Mouse (Mus musculus): ENCODE measurements around the gene Pga5. TPM values are rescaled to one million over a fixed set of nuclear protein-coding genes. Genes with fewer than 3 reads are reported as not detected.
A peak's percentile ranks its signal among the peaks of the same experiment; 100 is the strongest.

Pga5 gene
- polyA plus RNA-seq, 1 experiment: not detected

GRCm38 (mm10) chr19:10693926-10694682, 16.2 kb upstream of the Pga5 start:
- TF ChIP-seq POLR2A (IDR thresholded peaks at IDR 0.05; ENCODE audit: insufficient read depth, low read depth, low read length) (no peak), CTCF (IDR thresholded peaks at IDR 0.05; ENCODE audit: insufficient read depth, low read depth, low read length) (no peak)

GRCm38 (mm10) chr19:10692361-10692760, 14.5 kb upstream of the Pga5 start:
- H3K4me1 ChIP-seq (ENCODE audit: control insufficient read depth, insufficient read depth, low read length): peaks cover 5% of the 10 kb centered on the region; the same call in 1 of the 2 replicates
- WGBS: 85% methylated on average over 4 of the region's 4 CpGs
- H3K27ac ChIP-seq (ENCODE audit: insufficient read depth, low read depth, low read length): no peak overlapping the region
- TF ChIP-seq CTCF (IDR thresholded peaks at IDR 0.05; ENCODE audit: insufficient read depth, low read depth, low read length) (no peak), POLR2A (IDR thresholded peaks at IDR 0.05; ENCODE audit: insufficient read depth, low read depth, low read length) (no peak)
- H3K4me3 ChIP-seq (ENCODE audit: insufficient read depth, low read depth, low read length): no peak overlapping the region

More at GRCm38 (mm10) chr19:10693926-10694682, 16.2 kb upstream of the Pga5 start:
- Histone ChIP-seq H3K4me1 (ENCODE audit: control insufficient read depth, insufficient read depth, low read length) (peaks cover 4% of the 10 kb centered on the region; the same call in 1 of the 2 replicates), H3K27ac (ENCODE audit: insufficient read depth, low read depth, low read length) (no peak overlapping the region), H3K4me3 (ENCODE audit: insufficient read depth, low read depth, low read length) (no peak overlapping the region)
- WGBS: 88% methylated on average over 10 of the region's 10 CpGs

- H3K27ac ChIP-seq (ENCODE audit: insufficient read depth, low read depth, low read length): no peak overlapping the region
- 80% methylated on average over 3 of the region's 3 CpGs for whole genome bisulfite sequencing
- TF ChIP-seq POLR2A (IDR thresholded peaks at IDR 0.05; ENCODE audit: insufficient read depth, low read depth, low read length) (no peak), CTCF (IDR thresholded peaks at IDR 0.05; ENCODE audit: insufficient read depth, low read depth, low read length) (no peak)
- peaks cover 5% of the 10 kb centered on the region; the same call in 1 of the 2 replicates for H3K4me1 ChIP-seq (ENCODE audit: control insufficient read depth, insufficient read depth, low read length)
- no peak overlapping the region for H3K4me3 ChIP-seq (ENCODE audit: insufficient read depth, low read depth, low read length)
Observed at GRCm38 (mm10) chr19:10691660-10692059, 13.8 kb upstream of the Pga5 start.

GRCm38 (mm10) chr19:10691121-10691520, 13.2 kb upstream of the Pga5 start:
- 95% methylated on average over 4 of the region's 4 CpGs for WGBS
- no peak overlapping the region for H3K27ac ChIP-seq (ENCODE audit: insufficient read depth, low read depth, low read length)
- TF ChIP-seq POLR2A (IDR thresholded peaks at IDR 0.05; ENCODE audit: insufficient read depth, low read depth, low read length) (no peak), CTCF (IDR thresholded peaks at IDR 0.05; ENCODE audit: insufficient read depth, low read depth, low read length) (no peak)
- peaks cover 5% of the 10 kb centered on the region; the same call in 1 of the 2 replicates for H3K4me1 ChIP-seq (ENCODE audit: control insufficient read depth, insufficient read depth, low read length)
- no peak overlapping the region for H3K4me3 ChIP-seq (ENCODE audit: insufficient read depth, low read depth, low read length)

- Histone ChIP-seq H3K4me1 (ENCODE audit: control insufficient read depth, insufficient read depth, low read length) (peaks cover 5% of the 10 kb centered on the region; the same call in 1 of the 2 replicates), H3K4me3 (ENCODE audit: insufficient read depth, low read depth, low read length) (no peak overlapping the region), H3K27ac (ENCODE audit: insufficient read depth, low read depth, low read length) (no peak overlapping the region)
- WGBS: 38% methylated on average over 3 of the region's 3 CpGs
- TF ChIP-seq CTCF (IDR thresholded peaks at IDR 0.05; ENCODE audit: insufficient read depth, low read depth, low read length) (no peak), POLR2A (IDR thresholded peaks at IDR 0.05; ENCODE audit: insufficient read depth, low read depth, low read length) (no peak)
Observed at GRCm38 (mm10) chr19:10690336-10690735, 12.5 kb upstream of the Pga5 start.

GRCm38 (mm10) chr19:10689470-10690166, 11.7 kb upstream of the Pga5 start:
- H3K4me3 ChIP-seq (ENCODE audit: insufficient read depth, low read depth, low read length): peak overlapping the region; percentile 61
- H3K4me1 ChIP-seq (ENCODE audit: control insufficient read depth, insufficient read depth, low read length): peaks cover 5% of the 10 kb centered on the region; the same call in 1 of the 2 replicates
- WGBS: 9% methylated on average over 5 of the region's 5 CpGs
- peak overlapping the region; percentile 77 for H3K27ac ChIP-seq (ENCODE audit: insufficient read depth, low read depth, low read length)
- no peak for TF ChIP-seq POLR2A (IDR thresholded peaks at IDR 0.05; ENCODE audit: insufficient read depth, low read depth, low read length)
- no peak for TF ChIP-seq CTCF (IDR thresholded peaks at IDR 0.05; ENCODE audit: insufficient read depth, low read depth, low read length)

GRCm38 (mm10) chr19:10688537-10689352, 10.9 kb upstream of the Pga5 start, which contains the start of gene Vps37c:
Gene Vps37c, plus strand, starts transcription at chr19:10688735.
- H3K4me3 ChIP-seq (ENCODE audit: insufficient read depth, low read depth, low read length): peak within 1 kb of the TSS; percentile 61
- H3K27ac ChIP-seq (ENCODE audit: insufficient read depth, low read depth, low read length): peak within 1 kb of the TSS; percentile 77
- TF ChIP-seq CTCF (IDR thresholded peaks at IDR 0.05; ENCODE audit: insufficient read depth, low read depth, low read length) (no peak), POLR2A (IDR thresholded peaks at IDR 0.05; ENCODE audit: insufficient read depth, low read depth, low read length) (peak; percentile 90)
- WGBS: under 1% methylated on average over 74 of the region's 74 CpGs
- peaks cover 5% of the 10 kb centered on the region; the same call in 1 of the 2 replicates for H3K4me1 ChIP-seq (ENCODE audit: control insufficient read depth, insufficient read depth, low read length)

GRCm38 (mm10) chr19:10685727-10686126, 7.9 kb upstream of the Pga5 start:
- no peak overlapping the region for H3K27ac ChIP-seq (ENCODE audit: insufficient read depth, low read depth, low read length)
- TF ChIP-seq CTCF (IDR thresholded peaks at IDR 0.05; ENCODE audit: insufficient read depth, low read depth, low read length) (no peak), POLR2A (IDR thresholded peaks at IDR 0.05; ENCODE audit: insufficient read depth, low read depth, low read length) (no peak)
- no peak overlapping the region for H3K4me3 ChIP-seq (ENCODE audit: insufficient read depth, low read depth, low read length)
- peaks cover 5% of the 10 kb centered on the region; the same call in 1 of the 2 replicates for H3K4me1 ChIP-seq (ENCODE audit: control insufficient read depth, insufficient read depth, low read length)
- WGBS: 87% methylated on average over 2 of the region's 2 CpGs
